Mouse (Mus musculus) liver, embryonic 15.5 days (tissue): ENCODE data around the gene Ldlr. TPM values are rescaled to one million over a fixed set of nuclear protein-coding genes. Genes with fewer than 3 reads are reported as not detected.
A peak's percentile ranks its signal among the peaks of the same experiment; 100 is the strongest.
"Not testable (repeated sequence)": the region's sequence is repeated elsewhere in the genome, so short reads cannot be mapped to it uniquely, and the experiment has no call there.

Experiments
- ATAC-seq: fragments of 200-750 bp; cut with Nextera tagmentation; 2 replicates; pipeline ENCODE4 v1.8.0; 2017; ENCODE audit warnings: moderate number of reproducible peaks, mild to moderate bottlenecking, moderate library complexity; ENCODE audit not compliant: insufficient read depth
- H3K27ac ChIP-seq: fragments of 300-500 bp; sonication (generic); replicated peaks from 2 replicates; pipeline ENCODE4 v1.5.1; 2015; ENCODE audit warnings: mild to moderate bottlenecking, inconsistent platforms
- H3K27me3 ChIP-seq: fragments of 300-500 bp; sonication (generic); 2 replicates; pipeline ENCODE4 v1.6.1; 2015; ENCODE audit warnings: mild to moderate bottlenecking, inconsistent platforms
- H3K36me3 ChIP-seq: fragments of 300-500 bp; sonication (generic); replicated peaks from 2 replicates; pipeline ENCODE4 v1.6.1; 2015; ENCODE audit warnings: moderate library complexity, mild to moderate bottlenecking, inconsistent platforms
- H3K4me1 ChIP-seq: fragments of 300-500 bp; sonication (generic); replicated peaks from 2 replicates; pipeline ENCODE4 v1.6.1; 2015; ENCODE audit warnings: inconsistent platforms
- H3K4me2 ChIP-seq: fragments of 300-500 bp; sonication (generic); 2 replicates; pipeline ENCODE4 v1.6.1; 2015; ENCODE audit warnings: moderate library complexity, mild to moderate bottlenecking, inconsistent platforms
- H3K4me3 ChIP-seq: fragments of 300-500 bp; sonication (generic); replicated peaks from 2 replicates; pipeline ENCODE4 v1.5.1; 2015; ENCODE audit warnings: mild to moderate bottlenecking, inconsistent platforms
- H3K9ac ChIP-seq: fragments of 300-500 bp; sonication (generic); 2 replicates; pipeline ENCODE4 v1.6.1; 2015; ENCODE audit warnings: moderate library complexity, mild to moderate bottlenecking, inconsistent platforms
- H3K9me3 ChIP-seq: fragments of 300-500 bp; sonication (generic); replicated peaks from 2 replicates; pipeline ENCODE4 v1.6.1; 2016; ENCODE audit warnings: inconsistent platforms
- WGBS: fragments of 180-500 bp; shearing (Covaris S2); methylation state at CpG from one replicate; pipeline ENCODE4 v1.1.7; 2015; ENCODE audit warnings: mixed read lengths; ENCODE audit not compliant: insufficient replicate concordance; 5-methylcytosine and 5-hydroxymethylcytosine counted together
- polyA plus RNA-seq: library from polyadenylated mRNA; unstranded; fragments of >200 nt; fragmentation: Nextera tagmentation; extraction: Ambion mirVana; gene quantifications from 2 replicates; pipeline ENCODE4 v1.2.1, GENCODE M21; 2015

Ldlr gene
- polyA plus RNA-seq, 1 experiment from 2014 or later: 24.5 TPM

GRCm38 (mm10) chr9:21758576-21759529 lies 35.6 kb downstream of the Ldlr start:
- Histone ChIP-seq H3K4me1 (peaks cover 47% of the 10 kb centered on the region), H3K27ac (peak overlapping the region; percentile 19; the same call in 1 of the 2 replicates), H3K9me3 (no peaks in the 10 kb centered on the region), H3K4me3 (peak overlapping the region; percentile 96), H3K9ac (peak overlapping the region; percentile 92), H3K4me2 (peak overlapping the region; percentile 87), H3K36me3 (peaks cover 39% of the 10 kb centered on the region), H3K27me3 (no peaks in the 10 kb centered on the region)
- WGBS: 49% methylated on average over 14 of the region's 14 CpGs
- ATAC-seq: no peak

GRCm38 (mm10) chr9:21759718-21760117 lies 36.4 kb downstream of the Ldlr start:
- Histone ChIP-seq H3K9ac (peak overlapping the region; percentile 92), H3K4me2 (peak overlapping the region; percentile 87), H3K36me3 (peaks cover 31% of the 10 kb centered on the region), H3K9me3 (no peaks in the 10 kb centered on the region), H3K4me1 (peaks cover 47% of the 10 kb centered on the region), H3K27me3 (no peaks in the 10 kb centered on the region), H3K27ac (peak overlapping the region; percentile 83), H3K4me3 (peak overlapping the region; percentile 96)
- no peak for ATAC-seq
- WGBS: under 1% methylated on average over 20 of the region's 20 CpGs

DNA sequence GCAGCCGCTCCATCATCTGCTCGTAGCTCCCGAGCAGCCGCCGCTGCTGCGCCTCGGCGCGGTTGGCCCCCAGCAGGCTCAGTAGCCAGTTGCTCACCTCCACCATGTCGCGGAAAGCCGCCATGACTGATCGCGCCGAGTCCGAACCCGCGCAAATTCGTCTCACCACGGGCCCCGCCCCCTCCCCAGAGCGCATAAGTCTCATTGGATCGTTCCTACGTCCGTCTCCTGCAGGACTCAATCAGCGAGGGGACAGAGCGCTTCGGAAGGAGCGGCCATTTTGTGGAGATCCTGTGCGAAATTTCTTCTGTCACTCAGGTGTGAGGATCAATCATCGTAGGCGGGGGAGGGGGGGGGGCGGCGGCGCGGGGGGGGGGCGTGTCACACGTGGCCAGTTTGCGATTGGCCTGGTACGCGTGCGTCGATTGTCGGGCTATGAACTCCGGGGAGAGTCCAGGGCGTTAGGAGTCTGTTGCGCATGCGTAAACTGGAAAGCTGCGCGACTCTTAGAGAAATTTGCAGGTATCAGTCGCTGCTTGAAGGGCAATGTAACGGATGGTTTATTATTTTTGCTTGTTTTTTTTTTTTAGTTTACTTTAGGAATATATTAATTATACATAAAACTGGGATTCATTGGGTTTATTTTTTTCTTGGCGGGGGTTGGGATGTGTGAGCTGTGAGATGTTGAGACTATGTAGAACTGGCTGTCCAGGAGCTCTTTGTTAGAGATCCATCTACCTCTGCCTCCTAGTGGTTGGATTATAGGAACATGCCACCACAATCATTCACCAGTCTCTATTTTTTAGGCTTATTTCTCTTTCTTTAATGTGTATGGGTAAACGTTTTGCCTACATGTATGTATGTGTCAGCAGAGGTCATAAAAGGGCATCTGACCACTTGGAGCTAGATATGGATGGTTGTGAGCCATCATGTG lies 37.1 kb downstream of the Ldlr start, which contains the start of gene Spc24:
TSS of gene Spc24 (minus strand) at position 149 of the 934 bp plus-strand sequence.
- Histone ChIP-seq H3K4me2 (peak within 1 kb of the TSS; percentile 87), H3K9me3 (no peaks in the 10 kb centered on the region)

GRCm38 (mm10) chr9:21762135-21762534 lies 38.9 kb downstream of the Ldlr start:
- Histone ChIP-seq H3K9me3 (no peaks in the 10 kb centered on the region), H3K27me3 (no peaks in the 10 kb centered on the region), H3K4me1 (peaks cover 42% of the 10 kb centered on the region), H3K27ac (0 out of 2 replicates have a peak overlapping the region, but pooled peaks have one; percentile 16), H3K4me2 (no peak overlapping the region), H3K36me3 (peaks cover 9% of the 10 kb centered on the region), H3K4me3 (no peak overlapping the region), H3K9ac (no peak overlapping the region)
- no peak for ATAC-seq

More for the DNA sequence above, 37.1 kb downstream of the Ldlr start, which contains the start of gene Spc24:
- Histone ChIP-seq H3K9ac (peak within 1 kb of the TSS; percentile 92), H3K4me3 (peak within 1 kb of the TSS; percentile 96), H3K36me3 (peaks cover 24% of the 10 kb centered on the region), H3K27me3 (no peaks in the 10 kb centered on the region), H3K27ac (peak within 1 kb of the TSS; percentile 83), H3K4me1 (peaks cover 47% of the 10 kb centered on the region)
- under 1% methylated on average over 54 of the region's 54 CpGs for WGBS
- ATAC-seq: peak; percentile 95

GRCm38 (mm10) chr9:21764084-21764999 lies 41.1 kb downstream of the Ldlr start:
- H3K9me3 ChIP-seq: no peaks in the 10 kb centered on the region
- no peak overlapping the region for H3K9ac ChIP-seq
- H3K27ac ChIP-seq: no peak overlapping the region
- no peaks in the 10 kb centered on the region; the same call in 1 of the 2 replicates for H3K36me3 ChIP-seq
- no peak for ATAC-seq
- peaks cover 25% of the 10 kb centered on the region for H3K4me1 ChIP-seq
- no peak overlapping the region for H3K4me2 ChIP-seq
- H3K4me3 ChIP-seq: no peak overlapping the region
- H3K27me3 ChIP-seq: no peaks in the 10 kb centered on the region
- WGBS: 68% methylated on average over 6 of the region's 6 CpGs

DNA sequence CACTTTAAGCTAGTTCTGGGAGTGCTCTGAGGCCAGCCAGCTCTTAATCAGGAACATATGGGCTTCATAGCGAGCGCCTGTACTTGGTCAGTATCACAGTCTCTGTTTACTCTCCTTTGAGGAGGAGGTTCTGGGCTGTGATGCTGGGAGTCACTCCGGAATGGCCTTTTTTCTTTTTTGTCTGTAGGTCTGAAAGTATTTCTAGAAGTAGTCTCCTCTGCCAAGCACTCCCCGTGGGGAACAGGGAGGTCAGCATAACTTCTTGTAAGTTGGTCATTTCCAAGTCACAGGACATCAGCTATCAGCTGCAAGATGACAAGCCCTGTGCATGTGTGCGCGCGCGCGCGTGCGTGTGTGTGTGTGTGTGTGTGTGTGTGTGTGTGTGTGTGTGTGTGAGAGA lies 44.6 kb downstream of the Ldlr start:
- WGBS: 74% methylated on average over 11 of the region's 11 CpGs

GRCm38 (mm10) chr9:21768511-21769411 lies 45.5 kb downstream of the Ldlr start:
- H3K36me3 ChIP-seq: peaks cover 13% of the 10 kb centered on the region
- H3K27me3 ChIP-seq: no peaks in the 10 kb centered on the region
- H3K27ac ChIP-seq: no peak overlapping the region
- H3K9ac ChIP-seq: no peak overlapping the region
- WGBS: 73% methylated on average over 13 of the region's 13 CpGs
- H3K4me2 ChIP-seq: no peak overlapping the region
- no peak overlapping the region for H3K4me3 ChIP-seq
- no peak for ATAC-seq
- H3K9me3 ChIP-seq: no peaks in the 10 kb centered on the region
- no peaks in the 10 kb centered on the region; the same call in 1 of the 2 replicates for H3K4me1 ChIP-seq

More for the DNA sequence above, 44.6 kb downstream of the Ldlr start:
- no peak overlapping the region for H3K9ac ChIP-seq
- no peaks in the 10 kb centered on the region for H3K27me3 ChIP-seq
- H3K4me1 ChIP-seq: no peaks in the 10 kb centered on the region; the same call in 1 of the 2 replicates
- ATAC-seq: no peak
- H3K4me3 ChIP-seq: no peak overlapping the region
- H3K36me3 ChIP-seq: peaks cover 13% of the 10 kb centered on the region
- no peak overlapping the region for H3K27ac ChIP-seq
- H3K9me3 ChIP-seq: no peaks in the 10 kb centered on the region
- no peak overlapping the region for H3K4me2 ChIP-seq

- no peak overlapping the region for H3K4me2 ChIP-seq
- H3K36me3 ChIP-seq: peaks cover 13% of the 10 kb centered on the region
- no peaks in the 10 kb centered on the region for H3K27me3 ChIP-seq
- no peak overlapping the region for H3K27ac ChIP-seq
- no peak overlapping the region for H3K9ac ChIP-seq
- 77% methylated on average over 26 of the region's 26 CpGs for WGBS
- H3K4me1 ChIP-seq: no peaks in the 10 kb centered on the region
- ATAC-seq: no peak
- H3K4me3 ChIP-seq: no peak overlapping the region
- no peaks in the 10 kb centered on the region for H3K9me3 ChIP-seq
These were observed 46.4 kb downstream of the Ldlr start for GRCm38 (mm10) chr9:21769558-21770183.

GRCm38 (mm10) chr9:21773396-21773795 lies 50.1 kb downstream of the Ldlr start:
- H3K27ac ChIP-seq, H3K4me1 ChIP-seq, H3K9me3 ChIP-seq, H3K9ac ChIP-seq, H3K4me3 ChIP-seq, ATAC-seq, H3K4me2 ChIP-seq, H3K27me3 ChIP-seq: not testable (repeated sequence)
- peaks cover 33% of the 10 kb centered on the region for H3K36me3 ChIP-seq
- 68% methylated on average over 5 of the region's 5 CpGs for WGBS
